Mouse (Mus musculus): Measurements from ENCODE around the gene Olfr126. TPM values are rescaled to one million over a fixed set of nuclear protein-coding genes. Genes with fewer than 3 reads are reported as not detected.

Olfr126 gene
- not detected in 2 replicates for polyA plus RNA-seq (2012; rRNA removed)

GRCm38 (mm10) chr17:37847183-37847582 is at the start of gene Olfr126:
Gene Olfr126 (plus strand): TSS chr17:37847483.
- DNase-seq (ENCODE audit: low read depth, low spot score): no peak

DNA sequence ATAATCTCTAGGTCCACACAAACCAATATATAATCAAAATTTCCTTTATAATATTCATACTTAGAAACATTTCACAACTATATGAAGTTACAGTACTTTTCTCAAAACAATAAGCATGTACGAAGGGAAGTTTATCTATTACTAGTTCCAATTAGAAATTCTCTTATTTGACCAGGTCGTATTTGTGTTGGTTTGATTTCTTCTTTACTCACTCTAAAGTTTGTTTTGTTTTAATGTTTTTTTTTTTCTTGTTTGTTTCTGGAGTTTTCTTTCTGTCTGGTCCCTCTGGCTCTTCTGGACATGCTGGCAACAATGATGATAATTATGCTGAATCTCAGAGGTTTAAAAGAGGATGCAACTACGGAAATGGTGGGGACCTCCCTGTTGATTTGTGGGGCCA is 47.7 kb upstream of the Olfr126 start, which contains the start of gene Olfr124:
Olfr124 (plus strand) TSS at position 301 of the 400 bp plus-strand sequence.
- no peak for DNase-seq (ENCODE audit: low read depth, low spot score)
- WGBS: 73% methylated on average over 3 of the region's 3 CpGs

GRCm38 (mm10) chr17:37832649-37833048 is 14.6 kb upstream of the Olfr126 start, which contains the start of gene Olfr125:
Gene Olfr125 (plus strand): TSS chr17:37832949.
- no peak for DNase-seq (ENCODE audit: low read depth, low spot score)

GRCm38 (mm10) chr17:37863901-37864300 is 16.6 kb downstream of the Olfr126 start:
- WGBS: 42% methylated on average over 2 of the region's 2 CpGs
- no peak for DNase-seq (ENCODE audit: low read depth, low spot score)

DNA sequence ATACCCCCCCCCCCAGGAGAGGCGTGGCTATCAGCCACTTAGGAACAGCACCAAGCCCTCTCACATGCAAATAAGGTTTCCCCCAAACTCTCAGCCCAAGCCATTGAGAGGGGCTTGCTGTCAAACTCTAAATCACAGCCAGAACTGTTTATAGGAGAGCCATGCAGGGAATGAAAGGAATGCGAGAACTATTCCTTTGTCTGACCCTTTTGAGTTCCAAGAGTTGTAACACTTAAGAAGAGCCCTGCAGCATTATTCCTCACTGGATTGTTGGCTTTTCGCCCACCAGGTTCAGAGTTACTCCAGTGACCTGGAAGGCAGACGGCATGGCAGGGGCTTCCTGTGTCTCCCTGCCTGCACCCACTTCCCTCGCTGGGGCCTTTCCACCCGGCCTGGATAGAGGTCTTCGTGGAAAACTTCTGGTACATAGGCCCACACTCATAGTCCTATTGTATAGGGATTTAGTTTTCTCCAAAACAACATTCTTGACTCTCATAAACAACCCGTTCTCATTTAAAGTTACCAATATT is 22.5 kb downstream of the Olfr126 start:
- no peak for DNase-seq (ENCODE audit: low read depth, low spot score)
- 26% methylated on average over 8 of the region's 8 CpGs for WGBS

DNA sequence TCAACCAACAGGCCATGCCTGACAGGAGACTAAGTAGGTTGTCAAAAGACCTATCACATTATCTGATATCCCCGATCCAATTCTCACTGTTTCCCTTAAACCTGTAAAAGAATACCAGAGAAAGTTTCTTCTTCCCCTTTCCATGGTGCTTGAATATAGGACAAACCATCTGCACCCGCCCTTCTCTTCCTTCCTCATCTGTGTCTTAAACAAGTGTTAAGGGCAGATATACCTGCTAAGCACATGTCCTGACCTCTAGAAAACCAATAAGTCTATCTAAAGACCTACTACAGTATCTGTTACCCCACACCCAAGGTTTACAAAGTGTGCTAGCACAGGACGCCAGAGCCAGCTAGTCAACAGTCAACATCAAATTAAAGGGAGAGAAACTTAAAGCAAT is 26.5 kb downstream of the Olfr126 start:
- no peak for DNase-seq (ENCODE audit: low read depth, low spot score)
- 70% methylated on average over 3 of the region's 3 CpGs for WGBS

DNA sequence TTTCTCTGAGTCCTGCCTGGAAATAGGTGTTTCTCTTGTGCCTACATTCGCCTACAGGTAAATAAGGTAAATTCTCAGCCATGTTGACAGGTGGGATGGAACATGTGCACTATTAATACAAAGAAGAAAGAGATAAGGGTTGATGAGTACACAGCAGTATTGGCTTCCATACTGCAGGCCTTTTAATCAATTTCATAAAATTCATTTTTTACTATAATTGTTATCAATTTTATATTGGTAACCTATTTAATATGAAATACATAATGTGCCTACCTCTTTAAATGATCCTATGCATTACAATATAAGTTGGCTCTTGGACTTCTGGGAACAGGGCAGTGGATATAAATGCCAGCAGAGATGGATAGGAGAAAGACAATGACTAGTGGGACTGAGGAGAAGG is 52.9 kb downstream of the Olfr126 start, which contains the start of gene Olfr127:
Olfr127 (plus strand) TSS at position 301 of the 400 bp plus-strand sequence.
- 70% methylated on average over 1 of the region's 1 CpGs for WGBS
- DNase-seq (ENCODE audit: low read depth, low spot score): no peak

Other genes with a start within 250 kb of the Olfr126 start
- gene Olfr115, start 220.4 kb upstream of the Olfr126 start, polyA plus RNA-seq (2012; rRNA removed): not detected in 2 replicates
- gene Olfr116, start 220.3 kb upstream of the Olfr126 start, polyA plus RNA-seq (2012; rRNA removed): not detected in 2 replicates
- not detected in 2 replicates for gene Olfr117, start 183.7 kb upstream of the Olfr126 start, polyA plus RNA-seq (2012; rRNA removed)
- gene Olfr118, start 180.5 kb upstream of the Olfr126 start, polyA plus RNA-seq (2012; rRNA removed): not detected in 2 replicates
- not detected in 2 replicates for gene Olfr119, start 150.9 kb upstream of the Olfr126 start, polyA plus RNA-seq (2012; rRNA removed)
- not detected in 2 replicates for gene Olfr120, start 125.7 kb upstream of the Olfr126 start, polyA plus RNA-seq (2012; rRNA removed)
- gene Olfr121, start 98.6 kb upstream of the Olfr126 start, polyA plus RNA-seq (2012; rRNA removed): not detected in 2 replicates
- gene Olfr122, start 78.9 kb upstream of the Olfr126 start, polyA plus RNA-seq (2012; rRNA removed): not detected in 2 replicates
- gene Olfr123, start 54.0 kb upstream of the Olfr126 start, polyA plus RNA-seq (2012; rRNA removed): not detected in 2 replicates
- gene Olfr124, start 47.6 kb upstream of the Olfr126 start, polyA plus RNA-seq (2012; rRNA removed): not detected in 2 replicates
- not detected in 2 replicates for gene Olfr125, start 14.5 kb upstream of the Olfr126 start, polyA plus RNA-seq (2012; rRNA removed)
- not detected in 2 replicates for gene Olfr127, start 53.0 kb downstream of the Olfr126 start, polyA plus RNA-seq (2012; rRNA removed)
- gene Olfr128, start 73.1 kb downstream of the Olfr126 start, polyA plus RNA-seq (2012; rRNA removed): not detected in 2 replicates
- not detected in 2 replicates for gene Olfr761, start 105.6 kb downstream of the Olfr126 start, polyA plus RNA-seq (2012; rRNA removed)
- not detected in 2 replicates for gene Olfr129, start 212.6 kb downstream of the Olfr126 start, polyA plus RNA-seq (2012; rRNA removed)
- not detected in 2 replicates for gene Olfr130, start 216.4 kb downstream of the Olfr126 start, polyA plus RNA-seq (2012; rRNA removed)
- not detected in 2 replicates for gene Olfr131, start 241.2 kb downstream of the Olfr126 start, polyA plus RNA-seq (2012; rRNA removed)